Mouse (Mus musculus): ENCODE measurements at regions not wholly inside any gene's neighbourhood (a gene's known extent, or its start where the extent isn't known, plus 50 kb on each side); places are given as distances from the start of the nearest gene placed in this dataset. TPM values are rescaled to one million over a fixed set of nuclear protein-coding genes. Genes with fewer than 3 reads are reported as not detected.

DNA sequence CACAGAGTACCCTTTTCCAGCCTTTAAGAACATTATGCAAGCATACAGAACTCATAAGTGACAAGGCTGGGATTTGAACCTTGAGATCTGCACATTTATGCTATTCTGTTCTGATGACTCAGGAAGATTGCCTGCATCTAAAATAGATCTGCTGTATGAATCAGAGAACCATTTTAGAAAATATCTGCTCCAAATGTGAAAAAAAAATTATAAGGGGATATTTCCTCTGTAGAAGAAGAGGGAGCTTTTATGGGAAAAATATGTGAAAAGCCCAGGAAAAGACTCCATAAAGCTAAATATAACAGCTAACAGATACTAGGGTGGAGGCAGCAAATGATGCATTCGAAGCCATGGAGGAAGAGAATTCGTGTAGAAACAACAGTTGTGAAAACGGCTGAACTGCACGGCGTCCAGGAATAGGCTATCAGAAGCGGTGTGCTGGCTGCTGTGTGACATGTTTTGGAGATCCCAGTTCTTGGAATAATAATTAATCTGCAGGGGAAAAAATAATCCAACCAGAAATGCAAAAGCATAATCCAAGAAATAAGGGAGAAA lies 127.9 kb upstream of the Gm10131 start:
- ATAC-seq, result no peak
- Histone ChIP-seq H3K27me3 (replicated peaks; ENCODE audit: control insufficient read depth, insufficient read depth, low read length) (no peaks in the 10 kb centered on the region), H3K9ac (replicated peaks; ENCODE audit: low read depth, low read length) (no peak overlapping the region), H3K9me3 (ENCODE audit: control insufficient read depth, low read length) (peaks cover 3% of the 10 kb centered on the region; the same call in 1 of the 2 replicates), H3K4me3 (replicated peaks; ENCODE audit: low read length) (no peak overlapping the region), H3K4me2 (ENCODE audit: low read length) (no peak overlapping the region), H3K36me3 (ENCODE audit: control insufficient read depth, insufficient read depth) (no peaks in the 10 kb centered on the region), H3K4me1 (replicated peaks; ENCODE audit: control insufficient read depth, insufficient read depth, low read length) (no peaks in the 10 kb centered on the region), H3K27ac (ENCODE audit: low read length) (no peak overlapping the region)
- 80% methylated on average over 6 of the region's 6 CpGs for WGBS

GRCm38 (mm10) chr8:34233705-34234104 lies 122.2 kb upstream of the Gm10131 start:
- peaks cover 3% of the 10 kb centered on the region; the same call in 1 of the 2 replicates for H3K9me3 ChIP-seq (ENCODE audit: control insufficient read depth, low read length)
- H3K27ac ChIP-seq (ENCODE audit: low read length), result no peak overlapping the region
- H3K36me3 ChIP-seq (ENCODE audit: control insufficient read depth, insufficient read depth), result no peaks in the 10 kb centered on the region
- peak; percentile 69 for ATAC-seq
- no peaks in the 10 kb centered on the region for H3K27me3 ChIP-seq (replicated peaks; ENCODE audit: control insufficient read depth, insufficient read depth, low read length)
- WGBS, result 40% methylated on average over 4 of the region's 4 CpGs
- no peak overlapping the region for H3K4me2 ChIP-seq (ENCODE audit: low read length)
- H3K4me1 ChIP-seq (replicated peaks; ENCODE audit: control insufficient read depth, insufficient read depth, low read length), result no peaks in the 10 kb centered on the region
- H3K9ac ChIP-seq (replicated peaks; ENCODE audit: low read depth, low read length), result no peak overlapping the region
- no peak overlapping the region for H3K4me3 ChIP-seq (replicated peaks; ENCODE audit: low read length)

DNA sequence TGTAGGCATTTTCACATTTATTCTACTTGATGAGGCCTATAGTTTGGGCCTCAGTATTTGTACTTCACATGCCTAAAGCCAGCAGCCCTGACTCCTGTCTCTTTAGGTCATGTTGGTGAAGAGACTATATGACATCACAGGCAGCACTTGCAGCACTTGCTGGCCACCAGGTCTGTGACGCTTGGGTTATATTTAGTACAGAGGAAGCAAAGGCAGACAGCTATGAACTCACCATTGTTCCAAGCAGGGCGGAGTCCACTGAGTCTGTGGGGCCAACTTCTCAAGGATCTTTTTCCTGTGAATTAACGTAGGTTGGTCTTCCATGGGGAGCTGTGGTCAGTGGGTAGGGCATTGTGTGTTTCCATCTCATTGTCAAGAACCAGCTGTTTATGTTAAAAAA lies 117.9 kb upstream of the Gm10131 start:
- Histone ChIP-seq H3K9me3 (ENCODE audit: control insufficient read depth, low read length) (no peaks in the 10 kb centered on the region), H3K27me3 (replicated peaks; ENCODE audit: control insufficient read depth, insufficient read depth, low read length) (no peaks in the 10 kb centered on the region), H3K9ac (replicated peaks; ENCODE audit: low read depth, low read length) (no peak overlapping the region), H3K27ac (ENCODE audit: low read length) (no peak overlapping the region), H3K4me1 (replicated peaks; ENCODE audit: control insufficient read depth, insufficient read depth, low read length) (peaks cover 6% of the 10 kb centered on the region; the same call in 1 of the 2 replicates), H3K4me2 (ENCODE audit: low read length) (no peak overlapping the region), H3K36me3 (ENCODE audit: control insufficient read depth, insufficient read depth) (no peaks in the 10 kb centered on the region), H3K4me3 (replicated peaks; ENCODE audit: low read length) (no peak overlapping the region)
- 80% methylated on average over 3 of the region's 3 CpGs for WGBS
- no peak for ATAC-seq

GRCm38 (mm10) chr8:34225011-34225890 lies 113.7 kb upstream of the Gm10131 start:
- ATAC-seq, result 0 out of 2 replicates have a peak, but pooled peaks have one; percentile 23
- H3K36me3 ChIP-seq (ENCODE audit: control insufficient read depth, insufficient read depth), result no peaks in the 10 kb centered on the region
- H3K4me3 ChIP-seq (replicated peaks; ENCODE audit: low read length), result no peak overlapping the region
- H3K9me3 ChIP-seq (ENCODE audit: control insufficient read depth, low read length), result no peaks in the 10 kb centered on the region
- no peaks in the 10 kb centered on the region for H3K27me3 ChIP-seq (replicated peaks; ENCODE audit: control insufficient read depth, insufficient read depth, low read length)
- H3K9ac ChIP-seq (replicated peaks; ENCODE audit: low read depth, low read length), result no peak overlapping the region
- H3K4me1 ChIP-seq (replicated peaks; ENCODE audit: control insufficient read depth, insufficient read depth, low read length), result peaks cover 6% of the 10 kb centered on the region; the same call in 1 of the 2 replicates
- H3K4me2 ChIP-seq (ENCODE audit: low read length), result no peak overlapping the region
- no peak overlapping the region for H3K27ac ChIP-seq (ENCODE audit: low read length)
- 64% methylated on average over 17 of the region's 17 CpGs for WGBS

DNA sequence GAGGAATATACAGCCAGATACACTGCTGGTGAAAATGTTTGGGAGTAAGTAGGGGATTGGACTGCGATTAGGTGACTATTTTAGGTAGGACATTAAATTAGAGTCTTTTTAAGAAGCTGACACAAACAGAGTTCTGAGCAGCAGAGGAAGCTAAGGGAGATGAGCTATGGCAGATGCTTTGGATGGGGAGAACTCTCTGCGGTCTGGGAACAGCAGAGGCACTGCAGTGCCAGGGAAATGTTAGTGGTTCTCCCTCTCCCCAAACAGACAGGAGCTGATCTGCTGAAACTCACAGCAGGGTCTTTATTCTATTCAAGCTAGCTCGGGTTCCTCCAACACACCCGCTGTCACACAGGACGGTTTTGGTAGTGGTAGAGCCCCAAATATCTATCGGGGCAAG lies 110.7 kb upstream of the Gm10131 start:
- no peak overlapping the region for H3K27ac ChIP-seq (ENCODE audit: low read length)
- H3K27me3 ChIP-seq (replicated peaks; ENCODE audit: control insufficient read depth, insufficient read depth, low read length), result no peaks in the 10 kb centered on the region
- peaks cover 5% of the 10 kb centered on the region; the same call in 1 of the 2 replicates for H3K9me3 ChIP-seq (ENCODE audit: control insufficient read depth, low read length)
- H3K9ac ChIP-seq (replicated peaks; ENCODE audit: low read depth, low read length), result no peak overlapping the region
- peaks cover 6% of the 10 kb centered on the region; the same call in 1 of the 2 replicates for H3K4me1 ChIP-seq (replicated peaks; ENCODE audit: control insufficient read depth, insufficient read depth, low read length)
- H3K36me3 ChIP-seq (ENCODE audit: control insufficient read depth, insufficient read depth), result no peaks in the 10 kb centered on the region
- no peak overlapping the region for H3K4me2 ChIP-seq (ENCODE audit: low read length)
- WGBS, result 74% methylated on average over 6 of the region's 6 CpGs
- H3K4me3 ChIP-seq (replicated peaks; ENCODE audit: low read length), result no peak overlapping the region
- ATAC-seq, result no peak

Small RNA genes in the stretch of these regions (microRNA-seq; reads per million reads assigned to microRNA genes)
- gene Gm23177, result not detected
